Mouse (Mus musculus): ENCODE measurements around the gene Zfyve9. TPM values are rescaled to one million over a fixed set of nuclear protein-coding genes. Genes with fewer than 3 reads are reported as not detected.

The Zfyve9 gene
- polyA plus RNA-seq, 1 experiment from 2014 or later, result 7.8 TPM

- ATAC-seq (ENCODE audit: insufficient number of reproducible peaks, insufficient read depth, low FRiP score, low read depth), result peak; percentile 33
Measured at GRCm38 (mm10) chr4:108619165-108619564, 161.4 kb downstream of the Zfyve9 start.

GRCm38 (mm10) chr4:108618586-108618985, 162.0 kb downstream of the Zfyve9 start:
- Histone ChIP-seq H3K9me3 (ENCODE audit: control insufficient read depth, low read depth, low read length) (no peaks in the 10 kb centered on the region), H3K27ac (ENCODE audit: low read length) (peak overlapping the region; percentile 90; the same call in 1 of the 2 replicates), H3K27me3 (ENCODE audit: control insufficient read depth, insufficient read depth, low read length) (no peaks in the 10 kb centered on the region), H3K9ac (replicated peaks; ENCODE audit: low read depth, low read length) (peak overlapping the region; percentile 83; the same call in 1 of the 2 replicates), H3K36me3 (ENCODE audit: control insufficient read depth, insufficient read depth, low read length) (no peaks in the 10 kb centered on the region; the same call in 1 of the 2 replicates), H3K4me3 (ENCODE audit: low read depth, low read length) (peak overlapping the region; percentile 73; the same call in 1 of the 2 replicates), H3K4me2 (replicated peaks; ENCODE audit: low read depth, low read length) (peak overlapping the region; percentile 67), H3K4me1 (ENCODE audit: control insufficient read depth, insufficient read depth, low read length) (peaks cover 9% of the 10 kb centered on the region; the same call in 1 of the 2 replicates)
- WGBS, result 57% methylated on average over 4 of the region's 4 CpGs
- no peak for ATAC-seq (ENCODE audit: insufficient number of reproducible peaks, insufficient read depth, low FRiP score, low read depth)

More at GRCm38 (mm10) chr4:108619165-108619564, 161.4 kb downstream of the Zfyve9 start:
- Histone ChIP-seq H3K9me3 (ENCODE audit: control insufficient read depth, low read depth, low read length) (no peaks in the 10 kb centered on the region), H3K4me1 (ENCODE audit: control insufficient read depth, insufficient read depth, low read length) (peaks cover 9% of the 10 kb centered on the region; the same call in 1 of the 2 replicates), H3K4me3 (ENCODE audit: low read depth, low read length) (peak overlapping the region; percentile 73), H3K27me3 (ENCODE audit: control insufficient read depth, insufficient read depth, low read length) (no peaks in the 10 kb centered on the region), H3K4me2 (replicated peaks; ENCODE audit: low read depth, low read length) (peak overlapping the region; percentile 67), H3K36me3 (ENCODE audit: control insufficient read depth, insufficient read depth, low read length) (peaks cover 1% of the 10 kb centered on the region; the same call in 1 of the 2 replicates), H3K27ac (ENCODE audit: low read length) (peak overlapping the region; percentile 90), H3K9ac (replicated peaks; ENCODE audit: low read depth, low read length) (peak overlapping the region; percentile 83)
- WGBS, result under 1% methylated on average over 10 of the region's 10 CpGs

- Histone ChIP-seq H3K27ac (ENCODE audit: low read length) (no peak overlapping the region), H3K9ac (replicated peaks; ENCODE audit: low read depth, low read length) (no peak overlapping the region), H3K36me3 (ENCODE audit: control insufficient read depth, insufficient read depth, low read length) (peaks cover 5% of the 10 kb centered on the region; the same call in 1 of the 2 replicates), H3K27me3 (ENCODE audit: control insufficient read depth, insufficient read depth, low read length) (no peaks in the 10 kb centered on the region), H3K9me3 (ENCODE audit: control insufficient read depth, low read depth, low read length) (no peaks in the 10 kb centered on the region), H3K4me3 (ENCODE audit: low read depth, low read length) (no peak overlapping the region), H3K4me2 (replicated peaks; ENCODE audit: low read depth, low read length) (no peak overlapping the region), H3K4me1 (ENCODE audit: control insufficient read depth, insufficient read depth, low read length) (no peaks in the 10 kb centered on the region)
- no peak for ATAC-seq (ENCODE audit: insufficient number of reproducible peaks, insufficient read depth, low FRiP score, low read depth)
- WGBS, result 91% methylated on average over 5 of the region's 5 CpGs
Measured at GRCm38 (mm10) chr4:108610935-108611334, 169.7 kb downstream of the Zfyve9 start.

GRCm38 (mm10) chr4:108608651-108609050, 171.9 kb downstream of the Zfyve9 start:
- H3K36me3 ChIP-seq (ENCODE audit: control insufficient read depth, insufficient read depth, low read length), result peaks cover 18% of the 10 kb centered on the region
- H3K4me3 ChIP-seq (ENCODE audit: low read depth, low read length), result no peak overlapping the region
- 91% methylated on average over 3 of the region's 3 CpGs for WGBS
- no peaks in the 10 kb centered on the region for H3K4me1 ChIP-seq (ENCODE audit: control insufficient read depth, insufficient read depth, low read length)
- ATAC-seq (ENCODE audit: insufficient number of reproducible peaks, insufficient read depth, low FRiP score, low read depth), result no peak
- no peak overlapping the region for H3K9ac ChIP-seq (replicated peaks; ENCODE audit: low read depth, low read length)
- no peak overlapping the region for H3K4me2 ChIP-seq (replicated peaks; ENCODE audit: low read depth, low read length)
- no peaks in the 10 kb centered on the region for H3K9me3 ChIP-seq (ENCODE audit: control insufficient read depth, low read depth, low read length)
- H3K27ac ChIP-seq (ENCODE audit: low read length), result no peak overlapping the region
- no peaks in the 10 kb centered on the region for H3K27me3 ChIP-seq (ENCODE audit: control insufficient read depth, insufficient read depth, low read length)

GRCm38 (mm10) chr4:108601870-108602269, 178.7 kb downstream of the Zfyve9 start:
- WGBS, result 93% methylated on average over 7 of the region's 7 CpGs
- peaks cover 28% of the 10 kb centered on the region for H3K36me3 ChIP-seq (ENCODE audit: control insufficient read depth, insufficient read depth, low read length)

GRCm38 (mm10) chr4:108598306-108598705, 182.3 kb downstream of the Zfyve9 start:
- no peak overlapping the region for H3K4me2 ChIP-seq (replicated peaks; ENCODE audit: low read depth, low read length)
- H3K4me3 ChIP-seq (ENCODE audit: low read depth, low read length), result no peak overlapping the region
- no peak overlapping the region for H3K9ac ChIP-seq (replicated peaks; ENCODE audit: low read depth, low read length)
- no peaks in the 10 kb centered on the region for H3K4me1 ChIP-seq (ENCODE audit: control insufficient read depth, insufficient read depth, low read length)
- WGBS, result 88% methylated on average over 4 of the region's 4 CpGs
- H3K27ac ChIP-seq (ENCODE audit: low read length), result no peak overlapping the region
- H3K9me3 ChIP-seq (ENCODE audit: control insufficient read depth, low read depth, low read length), result no peaks in the 10 kb centered on the region
- H3K36me3 ChIP-seq (ENCODE audit: control insufficient read depth, insufficient read depth, low read length), result peaks cover 11% of the 10 kb centered on the region; the same call in 1 of the 2 replicates
- no peaks in the 10 kb centered on the region for H3K27me3 ChIP-seq (ENCODE audit: control insufficient read depth, insufficient read depth, low read length)
- ATAC-seq (ENCODE audit: insufficient number of reproducible peaks, insufficient read depth, low FRiP score, low read depth), result no peak

More at GRCm38 (mm10) chr4:108601870-108602269, 178.7 kb downstream of the Zfyve9 start:
- ATAC-seq (ENCODE audit: insufficient number of reproducible peaks, insufficient read depth, low FRiP score, low read depth), result no peak
- Histone ChIP-seq H3K27me3 (ENCODE audit: control insufficient read depth, insufficient read depth, low read length) (no peaks in the 10 kb centered on the region), H3K4me2 (replicated peaks; ENCODE audit: low read depth, low read length) (no peak overlapping the region), H3K27ac (ENCODE audit: low read length) (no peak overlapping the region), H3K9ac (replicated peaks; ENCODE audit: low read depth, low read length) (no peak overlapping the region), H3K4me1 (ENCODE audit: control insufficient read depth, insufficient read depth, low read length) (no peaks in the 10 kb centered on the region), H3K9me3 (ENCODE audit: control insufficient read depth, low read depth, low read length) (no peaks in the 10 kb centered on the region), H3K4me3 (ENCODE audit: low read depth, low read length) (no peak overlapping the region)

GRCm38 (mm10) chr4:108595785-108596184, 184.8 kb downstream of the Zfyve9 start:
- no peak overlapping the region for H3K27ac ChIP-seq (ENCODE audit: low read length)
- peaks cover 9% of the 10 kb centered on the region; the same call in 1 of the 2 replicates for H3K36me3 ChIP-seq (ENCODE audit: control insufficient read depth, insufficient read depth, low read length)
- H3K4me3 ChIP-seq (ENCODE audit: low read depth, low read length), result no peak overlapping the region
- no peak overlapping the region for H3K9ac ChIP-seq (replicated peaks; ENCODE audit: low read depth, low read length)
- H3K27me3 ChIP-seq (ENCODE audit: control insufficient read depth, insufficient read depth, low read length), result no peaks in the 10 kb centered on the region
- no peak for ATAC-seq (ENCODE audit: insufficient number of reproducible peaks, insufficient read depth, low FRiP score, low read depth)
- H3K4me2 ChIP-seq (replicated peaks; ENCODE audit: low read depth, low read length), result no peak overlapping the region
- no peaks in the 10 kb centered on the region for H3K4me1 ChIP-seq (ENCODE audit: control insufficient read depth, insufficient read depth, low read length)
- WGBS, result 90% methylated on average over 1 of the region's 1 CpGs
- H3K9me3 ChIP-seq (ENCODE audit: control insufficient read depth, low read depth, low read length), result no peaks in the 10 kb centered on the region

GRCm38 (mm10) chr4:108593376-108593775, 187.2 kb downstream of the Zfyve9 start:
- H3K9ac ChIP-seq (replicated peaks; ENCODE audit: low read depth, low read length), result no peak overlapping the region
- no peak overlapping the region for H3K4me2 ChIP-seq (replicated peaks; ENCODE audit: low read depth, low read length)
- H3K27me3 ChIP-seq (ENCODE audit: control insufficient read depth, insufficient read depth, low read length), result no peaks in the 10 kb centered on the region
- H3K27ac ChIP-seq (ENCODE audit: low read length), result no peak overlapping the region
- no peaks in the 10 kb centered on the region for H3K4me1 ChIP-seq (ENCODE audit: control insufficient read depth, insufficient read depth, low read length)
- WGBS, result 91% methylated on average over 2 of the region's 2 CpGs
- peaks cover 6% of the 10 kb centered on the region; the same call in 1 of the 2 replicates for H3K36me3 ChIP-seq (ENCODE audit: control insufficient read depth, insufficient read depth, low read length)
- H3K4me3 ChIP-seq (ENCODE audit: low read depth, low read length), result no peak overlapping the region
- no peak for ATAC-seq (ENCODE audit: insufficient number of reproducible peaks, insufficient read depth, low FRiP score, low read depth)
- no peaks in the 10 kb centered on the region for H3K9me3 ChIP-seq (ENCODE audit: control insufficient read depth, low read depth, low read length)

Measured in stomach, embryonic 14.5 days (tissue).